Mouse (Mus musculus) embryonic facial prominence, embryonic 10.5 days (tissue): ENCODE results near the gene Plppr3. TPM values are rescaled to one million over a fixed set of nuclear protein-coding genes. Genes with fewer than 3 reads are reported as not detected.
A peak's percentile ranks its signal among the peaks of the same experiment; 100 is the strongest.

ENCODE experiments used
- DNase-seq: peaks from one replicate; pipeline ENCODE4 v3.0.0-alpha.2; 2017; ENCODE audit warnings: low spot score
- H3K27ac ChIP-seq: fragments of 300-500 bp; sonication (generic); replicated peaks from 2 replicates; pipeline ENCODE4 v1.5.1; 2016; ENCODE audit warnings: mild to moderate bottlenecking
- H3K27me3 ChIP-seq: fragments of 300-500 bp; sonication (generic); replicated peaks from 2 replicates; pipeline ENCODE4 v1.6.1; 2016; ENCODE audit warnings: low read depth, mild to moderate bottlenecking; ENCODE audit not compliant: poor library complexity, severe bottlenecking
- H3K36me3 ChIP-seq: fragments of 300-500 bp; sonication (generic); replicated peaks from 2 replicates; pipeline ENCODE4 v1.6.1; 2016; ENCODE audit warnings: mild to moderate bottlenecking, moderate library complexity
- H3K4me1 ChIP-seq: fragments of 300-500 bp; sonication (generic); 2 replicates; pipeline ENCODE4 v1.6.1; 2016
- H3K4me3 ChIP-seq: fragments of 300-500 bp; sonication (generic); 2 replicates; pipeline ENCODE4 v1.5.1; 2016; ENCODE audit warnings: mild to moderate bottlenecking, moderate library complexity
- H3K9me3 ChIP-seq: fragments of 300-500 bp; sonication (generic); 2 replicates; pipeline ENCODE4 v1.6.1; 2016; ENCODE audit warnings: mild to moderate bottlenecking
- WGBS: fragments of 180-500 bp; shearing (Covaris S2); methylation state at CpG from one replicate; pipeline ENCODE4 v1.1.7; 2016; 5-methylcytosine and 5-hydroxymethylcytosine counted together
- polyA plus RNA-seq: library from polyadenylated mRNA; unstranded; fragments of >200 nt; fragmentation: Nextera tagmentation; extraction: Ambion mirVana; gene quantifications from 2 replicates; pipeline ENCODE4 v1.2.1, GENCODE M21; 2016

Gene Plppr3
- polyA plus RNA-seq, 1 experiment from 2014 or later: 139 TPM

- Histone ChIP-seq H3K27me3 (no peaks in the 10 kb centered on the region), H3K27ac (peak overlapping the region; percentile 100), H3K4me3 (peak overlapping the region; percentile 99), H3K36me3 (peaks cover 39% of the 10 kb centered on the region), H3K4me1 (peaks cover 59% of the 10 kb centered on the region), H3K9me3 (no peaks in the 10 kb centered on the region)
- 32% methylated on average over 8 of the region's 8 CpGs for WGBS
- peak; percentile 32 for DNase-seq
Measured at GRCm38 (mm10) chr10:79852827-79853226, 21.6 kb downstream of the Plppr3 start.

GRCm38 (mm10) chr10:79852107-79852789 is 22.2 kb downstream of the Plppr3 start:
- Histone ChIP-seq H3K27me3 (no peaks in the 10 kb centered on the region), H3K9me3 (no peaks in the 10 kb centered on the region), H3K4me3 (peak overlapping the region; percentile 99), H3K4me1 (peaks cover 53% of the 10 kb centered on the region), H3K36me3 (peaks cover 33% of the 10 kb centered on the region), H3K27ac (peak overlapping the region; percentile 100)
- 51% methylated on average over 9 of the region's 9 CpGs for WGBS
- DNase-seq: peak; percentile 33

GRCm38 (mm10) chr10:79851653-79852052 is 22.8 kb downstream of the Plppr3 start:
- no peaks in the 10 kb centered on the region for H3K9me3 ChIP-seq
- no peaks in the 10 kb centered on the region for H3K27me3 ChIP-seq
- 73% methylated on average over 3 of the region's 3 CpGs for WGBS
- H3K4me3 ChIP-seq: peak overlapping the region; percentile 99
- DNase-seq: no peak
- H3K36me3 ChIP-seq: peaks cover 27% of the 10 kb centered on the region
- H3K27ac ChIP-seq: peak overlapping the region; percentile 100
- H3K4me1 ChIP-seq: peaks cover 50% of the 10 kb centered on the region

- H3K4me3 ChIP-seq: 0 out of 2 replicates have a peak overlapping the region, but pooled peaks have one; percentile 5
- peaks cover 42% of the 10 kb centered on the region for H3K4me1 ChIP-seq
- no peaks in the 10 kb centered on the region for H3K9me3 ChIP-seq
- H3K36me3 ChIP-seq: peaks cover 15% of the 10 kb centered on the region; the same call in 1 of the 2 replicates
- no peak for DNase-seq
- H3K27me3 ChIP-seq: no peaks in the 10 kb centered on the region
- 85% methylated on average over 8 of the region's 8 CpGs for WGBS
- H3K27ac ChIP-seq: peak overlapping the region; percentile 63
Measured at GRCm38 (mm10) chr10:79849941-79850628, 24.3 kb downstream of the Plppr3 start.

GRCm38 (mm10) chr10:79846553-79846952 is 27.9 kb downstream of the Plppr3 start:
- Histone ChIP-seq H3K4me3 (0 out of 2 replicates have a peak overlapping the region, but pooled peaks have one; percentile 1), H3K27ac (no peak overlapping the region), H3K27me3 (no peaks in the 10 kb centered on the region), H3K4me1 (peaks cover 43% of the 10 kb centered on the region), H3K36me3 (peaks cover 13% of the 10 kb centered on the region; the same call in 1 of the 2 replicates), H3K9me3 (no peaks in the 10 kb centered on the region)
- no peak for DNase-seq
- WGBS: 63% methylated on average over 5 of the region's 5 CpGs

DNA sequence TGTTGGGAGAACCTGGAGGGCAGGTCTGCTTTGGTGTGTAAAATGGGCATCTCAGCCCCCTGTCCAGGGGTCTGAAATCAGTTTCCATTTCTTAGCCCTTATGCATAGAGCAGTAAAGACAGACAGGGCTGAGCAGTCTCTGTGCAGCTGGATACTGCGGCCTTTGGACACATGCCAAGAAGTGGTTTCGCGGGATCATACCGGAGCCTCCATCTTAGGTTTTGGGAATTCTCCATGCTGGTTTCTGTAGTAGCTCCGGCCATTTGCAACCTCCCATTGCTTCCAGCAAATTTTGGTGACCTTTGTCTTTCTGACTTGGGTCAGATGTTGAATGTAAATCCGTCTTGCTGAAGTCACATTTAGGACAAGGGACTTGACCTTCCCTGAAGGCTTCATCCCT is 31.0 kb downstream of the Plppr3 start:
- H3K27ac ChIP-seq: no peak overlapping the region
- H3K36me3 ChIP-seq: no peaks in the 10 kb centered on the region
- no peak for DNase-seq
- no peak overlapping the region for H3K4me3 ChIP-seq
- no peaks in the 10 kb centered on the region for H3K9me3 ChIP-seq
- H3K4me1 ChIP-seq: peaks cover 41% of the 10 kb centered on the region
- 88% methylated on average over 6 of the region's 6 CpGs for WGBS
- H3K27me3 ChIP-seq: no peaks in the 10 kb centered on the region

DNA sequence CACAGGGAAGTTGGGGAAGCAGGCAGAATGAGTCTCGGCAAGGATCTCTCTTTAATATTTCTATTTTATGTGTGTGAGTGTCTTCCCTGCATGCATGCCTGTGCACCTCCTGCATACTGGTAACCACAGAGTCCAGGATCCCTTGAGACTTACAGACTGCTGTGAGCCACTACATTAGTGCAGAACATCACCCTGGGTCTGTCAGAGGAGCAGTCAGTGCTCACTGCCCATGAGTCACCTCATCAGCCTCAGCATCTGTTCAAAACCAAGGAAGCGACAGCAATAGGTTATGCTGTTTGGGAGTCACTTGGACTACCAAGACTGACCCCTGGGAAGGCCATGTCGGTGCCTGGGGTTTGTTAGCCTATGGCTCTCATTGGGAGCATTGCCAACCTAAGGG is 32.1 kb downstream of the Plppr3 start:
- Histone ChIP-seq H3K27me3 (no peaks in the 10 kb centered on the region), H3K27ac (0 out of 2 replicates have a peak overlapping the region, but pooled peaks have one; percentile 30), H3K4me1 (peaks cover 41% of the 10 kb centered on the region), H3K36me3 (no peaks in the 10 kb centered on the region), H3K9me3 (no peaks in the 10 kb centered on the region), H3K4me3 (0 out of 2 replicates have a peak overlapping the region, but pooled peaks have one; percentile 21)
- no peak for DNase-seq
- WGBS: 75% methylated on average over 3 of the region's 3 CpGs

DNA sequence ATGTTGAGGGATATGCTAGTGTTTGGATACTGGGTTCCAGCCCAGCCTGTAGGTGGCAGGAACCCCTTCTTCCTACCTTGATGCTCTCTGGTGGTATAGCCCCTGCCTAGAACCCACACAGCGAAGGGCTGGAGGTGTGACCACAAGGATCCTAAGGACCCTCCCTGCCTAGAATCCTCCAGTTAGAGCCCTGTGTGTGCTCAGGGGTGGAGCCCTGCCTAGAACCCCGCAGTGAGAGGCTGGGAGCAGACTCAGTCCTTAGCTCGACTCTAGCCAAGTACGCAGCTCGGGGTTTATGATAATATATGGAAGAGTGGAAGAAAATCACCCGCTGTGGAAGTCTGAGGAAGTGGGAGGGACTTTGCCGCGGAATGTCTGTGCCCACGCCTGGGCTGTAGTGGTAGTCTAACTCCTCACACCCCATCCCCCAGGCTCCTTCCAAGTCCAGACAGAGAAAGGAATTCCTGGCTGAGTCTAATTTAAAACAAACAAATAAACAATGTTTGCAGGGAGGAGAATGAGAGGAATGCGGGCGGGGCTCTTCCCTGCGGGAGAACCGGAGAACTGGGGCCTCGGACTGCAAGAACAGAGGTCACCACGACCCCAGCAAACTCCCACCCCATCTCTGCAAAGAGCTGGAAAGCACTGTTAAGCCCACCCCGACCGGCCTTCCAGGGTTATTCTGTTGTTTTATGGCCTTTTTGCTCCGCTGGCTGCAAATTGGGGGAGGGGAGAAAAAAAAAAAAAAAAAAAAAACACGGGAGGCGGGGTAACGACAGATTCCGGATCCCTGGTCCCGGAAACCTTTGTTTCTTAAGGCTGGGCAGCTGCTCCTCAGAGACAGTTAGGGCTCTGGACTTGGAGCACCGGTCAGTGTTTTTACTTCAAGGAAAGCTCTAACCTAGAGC is 33.5 kb downstream of the Plppr3 start:
- H3K27me3 ChIP-seq: no peaks in the 10 kb centered on the region
- WGBS: under 1% methylated on average over 24 of the region's 24 CpGs
- peak overlapping the region; percentile 57 for H3K4me3 ChIP-seq
- H3K9me3 ChIP-seq: no peaks in the 10 kb centered on the region
- peak overlapping the region; percentile 89 for H3K27ac ChIP-seq
- peaks cover 36% of the 10 kb centered on the region for H3K4me1 ChIP-seq
- peak; percentile 77 for DNase-seq
- H3K36me3 ChIP-seq: no peaks in the 10 kb centered on the region

DNA sequence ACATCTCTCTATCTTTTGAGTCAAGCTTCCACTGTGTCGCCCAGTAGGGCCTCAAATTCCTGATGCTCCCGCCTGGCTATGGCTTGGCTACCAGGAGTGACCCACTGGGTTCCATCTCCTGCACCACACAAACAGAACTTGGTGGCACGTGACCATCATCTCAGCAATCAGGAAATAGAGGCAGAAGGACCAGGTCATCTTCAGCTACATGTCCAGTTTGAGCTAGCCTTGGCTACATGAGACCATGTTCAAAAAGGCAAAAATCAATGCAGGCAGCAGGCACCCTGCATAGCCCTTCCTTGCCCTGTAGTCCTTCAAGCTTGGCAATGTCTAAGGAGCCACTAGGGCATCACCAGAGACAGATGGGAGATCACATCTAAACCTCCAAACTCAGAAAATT is 34.3 kb downstream of the Plppr3 start:
- H3K9me3 ChIP-seq: no peaks in the 10 kb centered on the region
- no peaks in the 10 kb centered on the region for H3K36me3 ChIP-seq
- H3K27me3 ChIP-seq: no peaks in the 10 kb centered on the region
- peak overlapping the region; percentile 57 for H3K4me3 ChIP-seq
- H3K27ac ChIP-seq: peak overlapping the region; percentile 89
- WGBS: 91% methylated on average over 3 of the region's 3 CpGs
- peaks cover 35% of the 10 kb centered on the region for H3K4me1 ChIP-seq
- DNase-seq: no peak

DNA sequence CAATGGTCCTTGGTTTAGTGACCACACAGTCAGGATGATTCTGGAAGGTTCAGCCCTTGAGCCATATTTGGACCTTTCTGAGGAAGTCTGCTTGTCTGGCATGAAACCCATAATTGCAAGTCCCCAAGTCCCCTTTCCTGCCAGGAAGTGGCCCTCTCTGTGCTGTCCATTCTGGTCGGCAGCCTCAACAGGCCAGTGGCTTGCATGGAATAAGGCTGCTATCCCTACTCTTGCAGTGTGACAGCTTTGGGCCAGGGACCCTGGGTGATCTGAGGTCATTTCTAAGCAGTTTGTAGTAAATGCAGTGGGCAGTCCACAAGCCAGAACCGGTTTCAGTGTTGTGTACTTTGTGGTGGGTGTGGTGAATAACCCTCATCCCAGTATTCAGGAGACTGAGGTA is 36.3 kb downstream of the Plppr3 start:
- DNase-seq: no peak
- Histone ChIP-seq H3K9me3 (no peaks in the 10 kb centered on the region), H3K4me3 (no peak overlapping the region), H3K27ac (no peak overlapping the region), H3K27me3 (no peaks in the 10 kb centered on the region), H3K36me3 (no peaks in the 10 kb centered on the region), H3K4me1 (peaks cover 32% of the 10 kb centered on the region)
- WGBS: 62% methylated on average over 2 of the region's 2 CpGs

DNA sequence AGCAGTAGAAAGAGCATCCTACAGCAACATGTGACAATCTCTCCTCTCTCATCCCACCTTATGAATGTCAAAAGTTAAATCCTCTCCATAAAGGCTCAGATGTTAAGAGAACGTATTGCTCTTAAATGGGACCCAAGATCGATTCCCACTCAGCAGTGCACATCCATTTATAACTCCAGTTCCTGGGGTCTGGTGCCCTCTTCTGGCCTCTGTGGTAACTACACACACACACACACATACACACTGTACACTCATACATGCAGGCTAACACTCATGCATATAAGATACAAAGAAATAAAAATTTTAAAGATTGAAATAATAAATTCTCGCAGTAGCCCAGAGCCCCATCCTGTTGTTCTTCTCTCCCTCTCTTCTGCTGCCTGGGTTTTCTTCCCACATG is 37.5 kb downstream of the Plppr3 start:
- no peak for DNase-seq
- Histone ChIP-seq H3K4me1 (peaks cover 19% of the 10 kb centered on the region), H3K27me3 (no peaks in the 10 kb centered on the region), H3K36me3 (no peaks in the 10 kb centered on the region), H3K27ac (no peak overlapping the region), H3K9me3 (no peaks in the 10 kb centered on the region), H3K4me3 (no peak overlapping the region)
- WGBS: 95% methylated on average over 3 of the region's 3 CpGs

DNA sequence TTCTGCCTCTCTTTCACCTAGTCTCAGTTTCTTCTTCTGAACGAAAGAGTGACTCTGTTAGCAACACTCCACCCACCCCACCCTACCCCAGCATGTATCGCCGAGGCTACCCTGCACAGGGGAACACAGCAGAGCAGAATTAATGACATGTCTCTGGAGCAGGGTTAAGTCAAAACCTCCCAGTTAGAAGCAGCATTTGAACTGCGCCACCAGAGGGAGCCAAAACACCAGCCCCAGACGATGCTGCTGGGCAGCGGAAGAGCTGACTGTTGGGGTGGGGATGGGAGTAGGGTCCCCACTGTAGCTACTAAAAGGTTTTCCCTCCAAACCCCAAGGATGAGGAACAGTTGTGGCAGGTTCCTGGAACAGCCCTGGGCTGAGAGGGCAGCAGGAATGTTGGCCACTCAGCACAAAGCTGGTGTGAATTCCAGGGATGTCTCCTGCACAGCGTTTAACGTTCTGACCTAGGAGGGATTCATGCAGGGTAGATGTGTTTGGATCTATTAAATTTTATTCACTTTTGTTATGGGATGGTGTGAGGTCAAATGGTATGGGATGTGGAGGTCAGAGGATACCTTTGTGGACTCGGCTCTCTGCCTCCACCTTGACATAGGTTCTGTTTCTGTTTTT is 39.5 kb downstream of the Plppr3 start:
- H3K4me1 ChIP-seq: peaks cover 5% of the 10 kb centered on the region; the same call in 1 of the 2 replicates

More for the DNA sequence above, 39.5 kb downstream of the Plppr3 start:
- Histone ChIP-seq H3K36me3 (no peaks in the 10 kb centered on the region), H3K27me3 (no peaks in the 10 kb centered on the region), H3K27ac (no peak overlapping the region), H3K4me3 (no peak overlapping the region), H3K9me3 (no peaks in the 10 kb centered on the region)
- WGBS: 29% methylated on average over 9 of the region's 9 CpGs
- peak; percentile 84 for DNase-seq
